Mouse (Mus musculus) stomach, embryonic 15.5 days (tissue): ENCODE data around the gene Phxr2. TPM values are rescaled to one million over a fixed set of nuclear protein-coding genes. Genes with fewer than 3 reads are reported as not detected.

Source experiments
- ATAC-seq: fragments of 200-750 bp; cut with Nextera tagmentation; 2 replicates; pipeline ENCODE4 v1.8.0; 2017; ENCODE audit warnings: low read depth, moderate number of reproducible peaks, moderate TSS enrichment; ENCODE audit not compliant: insufficient read depth, low FRiP score
- H3K27ac ChIP-seq: fragments of 300-500 bp; sonication (generic); 2 replicates; pipeline ENCODE4 v1.5.1; 2015; ENCODE audit warnings: mild to moderate bottlenecking, inconsistent platforms
- H3K27me3 ChIP-seq: fragments of 300-500 bp; sonication (generic); replicated peaks from 2 replicates; pipeline ENCODE4 v1.6.1; 2015; ENCODE audit warnings: inconsistent platforms
- H3K36me3 ChIP-seq: fragments of 300-500 bp; sonication (generic); 2 replicates; pipeline ENCODE4 v1.6.1; 2015; ENCODE audit warnings: inconsistent platforms
- H3K4me1 ChIP-seq: fragments of 300-500 bp; sonication (generic); 2 replicates; pipeline ENCODE4 v1.6.1; 2015; ENCODE audit warnings: inconsistent platforms
- H3K4me2 ChIP-seq: fragments of 300-500 bp; sonication (generic); 2 replicates; pipeline ENCODE4 v1.6.1; 2015; ENCODE audit warnings: mild to moderate bottlenecking, inconsistent platforms
- H3K4me3 ChIP-seq: fragments of 300-500 bp; sonication (generic); replicated peaks from 2 replicates; pipeline ENCODE4 v1.5.1; 2015; ENCODE audit warnings: inconsistent platforms
- H3K9ac ChIP-seq: fragments of 300-500 bp; sonication (generic); 2 replicates; pipeline ENCODE4 v1.6.1; 2015; ENCODE audit warnings: inconsistent platforms
- H3K9me3 ChIP-seq: fragments of 300-500 bp; sonication (generic); 2 replicates; pipeline ENCODE4 v1.6.1; 2016; ENCODE audit warnings: inconsistent platforms
- WGBS: fragments of 180-500 bp; shearing (Covaris S2); methylation state at CpG from one replicate; pipeline ENCODE4 v1.1.7; 2015; 5-methylcytosine and 5-hydroxymethylcytosine counted together
- polyA plus RNA-seq: library from polyadenylated mRNA; unstranded; fragments of >200 nt; fragmentation: Nextera tagmentation; extraction: Ambion mirVana; gene quantifications from 2 replicates; pipeline ENCODE4 v1.2.1, GENCODE M21; 2015

The Phxr2 gene
- polyA plus RNA-seq, 1 experiment from 2014 or later, result not detected

GRCm38 (mm10) chr10:99084397-99085239 lies 41.5 kb downstream of the Phxr2 start:
- no peaks in the 10 kb centered on the region for H3K9me3 ChIP-seq
- no peak overlapping the region for H3K4me3 ChIP-seq
- no peaks in the 10 kb centered on the region for H3K4me1 ChIP-seq
- no peak overlapping the region for H3K9ac ChIP-seq
- H3K27me3 ChIP-seq, result no peaks in the 10 kb centered on the region
- H3K27ac ChIP-seq, result no peak overlapping the region
- 46% methylated on average over 23 of the region's 23 CpGs for WGBS
- H3K4me2 ChIP-seq, result 0 out of 2 replicates have a peak overlapping the region, but pooled peaks have one; percentile 25
- no peaks in the 10 kb centered on the region for H3K36me3 ChIP-seq
- ATAC-seq, result no peak

- Histone ChIP-seq H3K4me2 (no peak overlapping the region), H3K4me1 (no peaks in the 10 kb centered on the region), H3K36me3 (no peaks in the 10 kb centered on the region), H3K9me3 (no peaks in the 10 kb centered on the region), H3K27ac (no peak overlapping the region), H3K27me3 (no peaks in the 10 kb centered on the region), H3K4me3 (no peak overlapping the region), H3K9ac (no peak overlapping the region)
- 84% methylated on average over 14 of the region's 14 CpGs for WGBS
- ATAC-seq, result no peak
Measured at GRCm38 (mm10) chr10:99083431-99084003, 42.6 kb downstream of the Phxr2 start.

GRCm38 (mm10) chr10:99081569-99081990 lies 44.5 kb downstream of the Phxr2 start:
- no peaks in the 10 kb centered on the region for H3K9me3 ChIP-seq
- no peak overlapping the region for H3K4me3 ChIP-seq
- H3K4me2 ChIP-seq, result no peak overlapping the region
- no peak overlapping the region for H3K27ac ChIP-seq
- H3K9ac ChIP-seq, result no peak overlapping the region
- 78% methylated on average over 10 of the region's 10 CpGs for WGBS
- no peaks in the 10 kb centered on the region for H3K27me3 ChIP-seq
- no peak for ATAC-seq
- no peaks in the 10 kb centered on the region for H3K4me1 ChIP-seq
- no peaks in the 10 kb centered on the region for H3K36me3 ChIP-seq

GRCm38 (mm10) chr10:99078621-99079020 lies 47.5 kb downstream of the Phxr2 start:
- H3K27ac ChIP-seq, result no peak overlapping the region
- no peak overlapping the region for H3K9ac ChIP-seq
- no peaks in the 10 kb centered on the region for H3K36me3 ChIP-seq
- no peak overlapping the region for H3K4me3 ChIP-seq
- no peak overlapping the region for H3K4me2 ChIP-seq
- no peaks in the 10 kb centered on the region for H3K4me1 ChIP-seq
- no peak for ATAC-seq
- WGBS, result 68% methylated on average over 2 of the region's 2 CpGs
- H3K27me3 ChIP-seq, result no peaks in the 10 kb centered on the region
- no peaks in the 10 kb centered on the region for H3K9me3 ChIP-seq

GRCm38 (mm10) chr10:99076113-99076895 lies 49.8 kb downstream of the Phxr2 start:
- Histone ChIP-seq H3K4me2 (no peak overlapping the region), H3K4me3 (no peak overlapping the region), H3K4me1 (no peaks in the 10 kb centered on the region), H3K27me3 (no peaks in the 10 kb centered on the region), H3K9me3 (no peaks in the 10 kb centered on the region), H3K9ac (no peak overlapping the region), H3K36me3 (no peaks in the 10 kb centered on the region), H3K27ac (no peak overlapping the region)
- ATAC-seq, result no peak
- 82% methylated on average over 18 of the region's 18 CpGs for WGBS

Other genes starting within 250 kb of the Phxr2 start
- 142 and 153 TPM in 2 replicates for gene Atp2b1, start 211.9 kb downstream of the Phxr2 start, polyA plus RNA-seq
- 17.7 and 21.6 TPM in 2 replicates for gene Poc1b, start 19.3 kb downstream of the Phxr2 start, polyA plus RNA-seq
- gene Galnt4, start 18.2 kb downstream of the Phxr2 start, polyA plus RNA-seq, result 26.2 and 30.0 TPM in 2 replicates
- 35.3 and 36.3 TPM in 2 replicates for gene Dusp6, start 136.9 kb upstream of the Phxr2 start, polyA plus RNA-seq